Mouse (Mus musculus): ENCODE measurements around the gene Mrpl2. TPM values are rescaled to one million over a fixed set of nuclear protein-coding genes. Genes with fewer than 3 reads are reported as not detected.

The Mrpl2 gene
- total RNA-seq, 2 experiments from 2014 or later: 44.6 to 50.5 TPM

DNA sequence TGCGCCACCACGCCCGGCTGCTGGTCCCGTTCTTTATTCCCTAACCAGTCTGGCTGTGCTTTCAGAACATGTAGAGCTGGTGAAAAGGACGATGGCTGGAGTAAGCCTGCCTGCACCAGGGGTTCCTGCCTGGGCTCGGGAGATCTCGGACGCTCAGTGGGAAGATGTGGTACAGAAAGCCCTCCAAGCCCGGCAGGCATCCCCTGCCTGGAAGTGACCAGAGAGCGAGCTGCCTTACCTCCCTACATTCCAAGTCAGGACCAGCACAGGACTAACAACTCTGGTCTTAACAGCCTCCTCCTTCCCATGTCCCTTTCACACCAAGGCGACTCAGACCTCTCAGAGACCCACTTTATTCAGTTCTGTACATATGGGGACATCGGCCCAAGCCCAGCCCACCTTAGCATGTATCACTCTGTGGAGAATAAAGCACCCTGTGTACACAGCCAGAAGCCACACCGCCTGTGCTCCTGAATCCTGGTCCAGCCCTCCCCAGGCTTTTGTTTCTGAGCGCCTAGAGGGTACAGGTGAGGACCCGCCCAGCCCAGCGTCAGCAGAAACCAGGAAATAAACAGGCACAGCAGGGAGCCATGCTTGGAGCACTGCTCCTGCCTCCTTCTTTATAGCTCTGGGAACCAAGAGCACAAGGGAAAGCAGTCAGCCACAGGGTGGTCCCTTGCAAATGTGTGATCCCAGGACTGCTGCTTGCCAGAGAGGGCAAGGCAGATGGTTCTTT, 36.8 kb downstream of the Mrpl2 start:
- peak in 1 of 2 experiments; percentile 60 for DNase-seq (ENCODE audit: extremely low spot score in 1 of 2, low spot score in 2 of 2)
- intact Hi-C loops (cut with DNase I): no loop called here

DNA sequence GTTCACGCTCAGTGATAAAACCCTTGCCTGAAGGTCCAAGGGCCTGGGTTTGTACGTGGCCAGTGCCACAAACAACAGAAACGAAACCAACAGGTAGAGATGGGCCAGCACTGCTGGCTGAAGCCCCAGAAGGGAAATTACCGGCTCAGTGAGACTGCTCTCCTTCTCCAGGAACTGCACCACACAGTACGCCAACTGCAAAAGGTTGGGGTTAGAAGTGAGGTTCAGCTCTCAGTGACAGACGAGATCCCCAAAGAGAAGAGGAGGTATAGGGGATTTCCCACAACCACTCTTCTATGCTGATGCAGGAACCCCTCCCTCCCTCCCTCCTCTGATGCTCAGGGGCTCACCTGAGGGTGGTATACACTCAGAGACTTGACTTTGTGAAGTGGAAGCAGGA, 39.9 kb downstream of the Mrpl2 start:
- no peak for DNase-seq (ENCODE audit: extremely low spot score in 1 of 2, low spot score in 2 of 2)
- intact Hi-C loops (cut with DNase I): no loop called here

DNA sequence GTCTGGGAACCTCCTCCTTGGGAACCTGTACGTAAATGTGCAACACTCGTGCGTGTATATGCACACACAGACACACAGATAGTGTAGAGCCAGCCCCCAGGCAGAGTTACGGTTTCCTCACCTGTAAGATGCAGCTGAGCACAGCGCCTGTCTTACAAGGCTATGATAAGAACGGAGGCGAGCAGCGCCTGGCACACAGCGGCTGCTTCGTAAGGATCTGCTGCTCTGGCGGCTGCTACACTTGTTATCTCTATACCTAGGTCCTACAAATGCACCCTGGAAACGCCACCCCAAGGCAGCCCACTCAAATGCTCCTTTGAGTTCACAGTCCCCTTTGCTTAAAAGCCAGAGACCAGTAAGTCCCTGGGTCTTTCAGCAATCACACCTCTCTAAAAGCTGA, 44.6 kb downstream of the Mrpl2 start:
- DNase-seq (ENCODE audit: extremely low spot score in 1 of 2, low spot score in 2 of 2): no peak
- intact Hi-C loops (cut with DNase I): no loop called here

DNA sequence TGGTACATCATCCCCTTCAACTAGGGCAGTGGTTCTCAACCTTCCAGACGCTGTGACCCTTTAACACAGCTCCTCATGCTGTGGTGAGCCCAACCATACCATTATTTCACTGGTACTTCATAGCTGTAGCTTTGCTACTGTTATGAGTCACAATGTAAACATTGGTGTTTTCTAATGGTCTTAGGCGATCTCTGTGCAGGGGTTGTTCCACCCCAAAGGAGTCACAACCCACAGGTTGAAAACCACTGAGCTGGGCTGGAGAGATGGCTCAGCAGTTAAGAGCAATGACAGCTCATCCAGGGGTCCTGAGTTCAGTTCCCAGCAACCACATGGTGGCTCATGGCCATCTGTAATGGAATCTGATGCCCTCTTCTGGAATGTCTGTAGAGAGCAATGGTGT, 45.4 kb downstream of the Mrpl2 start:
- no peak for DNase-seq (ENCODE audit: extremely low spot score in 1 of 2, low spot score in 2 of 2)
- intact Hi-C loops (cut with DNase I): no loop called here

DNA sequence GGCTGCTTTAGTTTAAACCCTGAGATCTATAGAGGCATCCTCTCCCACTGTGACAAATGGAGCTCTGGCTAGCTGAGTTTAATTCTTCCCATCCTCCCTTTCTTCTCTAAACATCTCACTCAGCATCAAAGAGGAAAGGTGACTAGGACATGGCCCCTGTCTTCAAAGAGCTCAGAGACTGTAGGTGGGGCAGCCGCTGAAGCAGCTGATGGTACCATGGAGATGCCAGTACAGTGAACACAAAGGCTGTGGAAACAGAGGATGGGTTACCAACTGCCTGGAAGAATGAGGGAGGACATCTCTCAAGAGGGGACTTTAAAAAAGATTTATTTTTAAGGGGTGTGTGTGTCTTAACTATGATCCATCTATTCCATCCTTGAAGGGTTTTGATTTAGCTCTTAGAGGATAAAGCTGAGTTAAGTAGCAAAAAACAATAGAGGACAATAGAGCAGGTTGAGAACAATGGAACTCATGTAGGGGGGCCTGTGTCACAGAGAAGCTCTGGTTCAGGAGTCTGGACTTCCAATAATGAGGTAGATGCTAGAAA, 48.6 kb downstream of the Mrpl2 start:
- no peak for DNase-seq (ENCODE audit: extremely low spot score in 1 of 2, low spot score in 2 of 2)
- intact Hi-C loops (cut with DNase I): no loop called here

DNA sequence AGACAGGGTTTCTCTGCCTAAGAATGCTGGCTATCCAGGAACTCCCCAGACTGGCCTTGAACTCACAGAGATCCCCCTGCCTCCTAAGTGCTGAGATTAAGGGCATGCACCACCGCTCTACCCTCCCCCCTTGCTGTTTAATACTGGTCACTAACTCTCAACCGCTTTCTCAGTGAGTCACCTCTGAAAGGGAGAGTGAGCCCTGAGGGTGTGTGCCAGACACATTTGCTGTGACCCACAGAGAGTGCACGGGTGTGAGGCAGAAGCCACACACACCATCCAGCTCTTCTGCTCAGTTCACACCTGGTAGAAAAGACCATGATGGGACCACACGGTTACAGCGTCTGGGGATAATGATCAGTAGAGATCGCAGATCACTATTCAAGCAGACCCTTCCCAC, 52.5 kb downstream of the Mrpl2 start:
- peak in 1 of 2 experiments; percentile 13 for DNase-seq (ENCODE audit: extremely low spot score in 1 of 2, low spot score in 2 of 2)
- intact Hi-C loops (cut with DNase I): no loop called here

DNA sequence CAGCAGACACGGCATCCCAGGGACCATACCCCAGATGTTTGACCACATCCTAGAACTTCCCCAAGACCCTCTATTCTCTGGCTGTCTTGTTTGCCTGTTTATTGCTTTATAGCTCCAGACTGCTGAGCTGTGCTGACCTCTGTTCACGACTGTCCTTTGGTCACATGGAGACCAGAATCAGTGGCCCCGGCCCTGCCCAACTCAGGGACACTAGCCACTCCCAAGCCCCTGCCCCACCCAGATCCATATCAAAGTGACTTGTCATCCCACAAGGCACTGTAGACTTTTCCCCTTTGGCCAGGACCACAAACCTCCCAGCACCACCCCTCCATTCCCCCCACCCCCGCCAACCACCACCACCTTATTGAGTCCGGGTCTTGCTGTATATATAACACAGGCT, 53.2 kb downstream of the Mrpl2 start:
- peak in 1 of 2 experiments; percentile 15 for DNase-seq (ENCODE audit: extremely low spot score in 1 of 2, low spot score in 2 of 2)
- intact Hi-C loops (cut with DNase I): no loop called here

Other genes starting within 250 kb of the Mrpl2 start
- 1 to 10 TPM; 3.1 to 5.9 TPM for gene Crip3, start 217.3 kb upstream of the Mrpl2 start, total RNA-seq (2021)
- gene Slc22a7, start 207.8 kb upstream of the Mrpl2 start, total RNA-seq (2021): under 1 TPM; 0.26 to 0.75 TPM
- gene Ttbk1, start 158.6 kb upstream of the Mrpl2 start, total RNA-seq (2021): 100 to 1,000 TPM; 115 to 117 TPM
- 1 to 10 TPM; 6.0 to 6.2 TPM for gene Dnph1, start 149.5 kb upstream of the Mrpl2 start, total RNA-seq (2021)
- gene Cul9, start 99.8 kb upstream of the Mrpl2 start, total RNA-seq (2021): 10 to 100 TPM; 41.7 to 43.5 TPM
- gene Srf, start 90.1 kb upstream of the Mrpl2 start, total RNA-seq (2021): 10 to 100 TPM; 39.9 to 44.9 TPM
- gene Ptk7, start 16.7 kb upstream of the Mrpl2 start, total RNA-seq (2021): 10 to 100 TPM; 18.5 to 18.8 TPM
- gene Klc4, start 207 bp upstream of the Mrpl2 start, total RNA-seq (2021): 10 to 100 TPM; 14.7 to 15.0 TPM
- gene Cul7, start 4.1 kb downstream of the Mrpl2 start, total RNA-seq (2021): 10 to 100 TPM; 39.3 to 46.5 TPM
- gene Rrp36, start 28.1 kb downstream of the Mrpl2 start, total RNA-seq (2021): 10 to 100 TPM; 14.8 to 19.3 TPM
- 100 to 1,000 TPM; 124 to 130 TPM for gene Mea1, start 32.6 kb downstream of the Mrpl2 start, total RNA-seq (2021)
- gene Klhdc3, start 34.7 kb downstream of the Mrpl2 start, total RNA-seq (2021): 100 to 1,000 TPM; 175 to 180 TPM
- 10 to 100 TPM; 96.4 to 98.5 TPM for gene Ppp2r5d, start 58.9 kb downstream of the Mrpl2 start, total RNA-seq (2021)
- 10 to 100 TPM; 28.9 to 29.4 TPM for gene Pex6, start 65.2 kb downstream of the Mrpl2 start, total RNA-seq (2021)
- under 1 TPM in 1 of 2 experiments, not detected in 1; 0.69 TPM for gene Gnmt, start 82.9 kb downstream of the Mrpl2 start, total RNA-seq (2021)
- gene Cnpy3, start 106.0 kb downstream of the Mrpl2 start, total RNA-seq (2021): 10 to 100 TPM; 50.9 to 53.7 TPM
- gene Ptcra, start 117.5 kb downstream of the Mrpl2 start, total RNA-seq (2021): not detected
- 10 to 100 TPM; 13.4 to 14.5 TPM for gene 2310039H08Rik, start 126.4 kb downstream of the Mrpl2 start, total RNA-seq (2021)
- 10 to 100 TPM; 46.5 to 52.7 TPM for gene Rpl7l1, start 136.4 kb downstream of the Mrpl2 start, total RNA-seq (2021)
- gene Bicral, start 212.3 kb downstream of the Mrpl2 start, total RNA-seq (2021): 10 to 100 TPM; 36.5 to 36.6 TPM
- gene Tbcc, start 244.5 kb downstream of the Mrpl2 start, total RNA-seq (2021): 10 to 100 TPM; 29.9 to 37.5 TPM

Data from left cerebral cortex, postnatal 10 days (tissue).